Mouse (Mus musculus) urinary bladder, postnatal 4 days (tissue): ENCODE results near the gene Tgfb3.

Experiments used
- DNase-seq, 2 experiments: peaks; one replicate each; pipeline ENCODE4 v3.0.0; 2021 to 2022; ENCODE audit warnings: low spot score in 2 of 2

The Tgfb3 gene

DNA sequence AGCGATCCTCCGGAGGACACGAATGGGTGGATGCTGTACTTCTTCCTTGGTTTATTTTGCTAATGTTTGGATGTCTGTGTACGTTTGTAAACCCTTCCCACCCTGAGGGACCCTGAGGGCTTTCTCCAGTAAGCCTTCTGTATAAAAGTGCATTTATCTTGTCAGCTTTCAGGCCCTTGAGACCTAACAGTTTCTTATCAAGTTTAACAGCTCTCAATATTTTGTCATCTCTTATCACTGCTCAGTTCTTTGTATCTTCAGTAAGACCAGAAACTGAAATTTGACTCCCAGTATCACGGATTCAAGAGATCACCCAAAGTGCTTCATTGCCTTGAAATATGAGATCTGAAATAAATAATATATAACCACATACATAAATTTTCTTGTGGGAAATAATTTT, 47.9 kb downstream of the Tgfb3 start:
- DNase-seq: no peak

DNA sequence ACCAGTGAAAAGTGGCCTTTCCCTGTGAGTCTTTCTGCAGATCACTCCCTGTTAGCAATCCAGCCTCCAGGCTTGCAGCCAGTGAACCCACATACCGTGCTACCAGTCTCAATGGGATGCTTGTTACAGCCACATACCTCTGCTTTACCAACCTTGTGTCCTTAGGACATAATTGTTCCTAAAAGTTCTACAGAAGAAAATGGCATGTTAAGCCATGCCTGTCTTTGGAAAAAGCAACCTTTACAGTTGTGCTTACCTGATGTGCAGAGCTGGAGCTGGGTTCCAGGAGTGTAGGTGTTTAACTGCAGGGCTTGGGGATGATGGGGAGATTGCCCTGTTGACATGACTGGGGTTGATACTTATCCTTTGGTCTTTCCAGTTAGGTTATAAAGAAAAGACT, 51.1 kb downstream of the Tgfb3 start:
- DNase-seq: no peak

DNA sequence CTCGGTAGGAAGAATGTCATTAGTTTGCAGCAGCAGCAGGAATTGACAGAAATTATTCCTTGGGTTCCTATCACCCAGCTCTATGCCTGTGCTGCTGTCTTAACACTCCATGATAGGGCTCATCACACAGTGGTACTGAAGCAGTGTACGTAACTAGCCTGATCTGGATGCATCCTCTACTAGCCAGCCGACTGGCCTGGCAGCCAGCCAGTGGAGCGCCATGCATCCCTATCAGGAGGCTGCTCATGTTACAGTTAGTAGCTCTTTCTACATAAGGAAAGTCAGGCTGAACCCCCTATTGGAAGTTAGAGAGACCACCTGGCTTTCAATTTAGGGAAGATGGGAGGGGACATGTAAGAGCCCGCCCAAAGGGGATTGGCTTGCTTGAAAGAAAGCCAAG, 51.8 kb downstream of the Tgfb3 start:
- DNase-seq: no peak

GRCm38 (mm10) chr12:86025480-86025879, 53.4 kb downstream of the Tgfb3 start:
- no peak for DNase-seq

- DNase-seq: no peak
Observed at GRCm38 (mm10) chr12:86024426-86024825, 54.4 kb downstream of the Tgfb3 start.

DNA sequence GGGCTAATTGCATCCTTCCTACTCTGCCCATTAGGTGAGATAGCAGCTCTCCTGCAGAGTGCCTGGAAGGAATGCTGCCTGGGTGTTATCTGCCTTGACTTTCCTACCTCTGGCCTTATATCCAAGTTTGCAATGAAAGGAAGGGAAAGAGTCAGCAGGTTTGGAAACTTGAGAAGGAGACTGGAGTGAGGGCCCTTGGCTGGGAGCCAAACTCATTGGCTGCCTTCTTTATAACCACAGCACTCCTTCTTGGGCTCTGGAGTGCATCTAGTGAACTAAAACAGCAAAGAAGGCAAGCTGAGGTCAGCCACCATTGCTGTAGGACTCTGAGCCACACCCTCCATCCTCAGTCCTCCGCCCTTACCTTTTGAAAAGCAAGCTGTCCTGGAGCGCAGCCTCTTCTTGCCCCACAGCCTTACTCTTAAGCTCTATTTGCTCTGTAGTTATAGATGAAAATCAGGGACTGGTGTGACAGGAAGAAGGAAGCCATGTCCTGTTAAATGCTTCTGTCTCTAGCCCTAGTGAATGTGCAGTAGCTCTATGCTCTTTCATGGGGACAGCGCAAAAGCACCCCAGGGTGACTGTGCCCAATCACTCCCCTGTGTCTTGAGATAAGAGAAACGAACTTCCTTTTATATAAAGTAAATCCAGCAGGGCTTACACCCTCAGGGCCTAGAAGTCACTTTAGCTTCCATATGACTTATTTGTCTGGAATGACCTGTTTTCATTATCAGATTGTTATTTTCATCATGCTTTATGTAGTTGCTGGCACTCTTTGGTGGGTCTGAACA, 55.6 kb downstream of the Tgfb3 start:
- DNase-seq: no peak

GRCm38 (mm10) chr12:86022282-86022984, 56.4 kb downstream of the Tgfb3 start:
- no peak for DNase-seq

DNA sequence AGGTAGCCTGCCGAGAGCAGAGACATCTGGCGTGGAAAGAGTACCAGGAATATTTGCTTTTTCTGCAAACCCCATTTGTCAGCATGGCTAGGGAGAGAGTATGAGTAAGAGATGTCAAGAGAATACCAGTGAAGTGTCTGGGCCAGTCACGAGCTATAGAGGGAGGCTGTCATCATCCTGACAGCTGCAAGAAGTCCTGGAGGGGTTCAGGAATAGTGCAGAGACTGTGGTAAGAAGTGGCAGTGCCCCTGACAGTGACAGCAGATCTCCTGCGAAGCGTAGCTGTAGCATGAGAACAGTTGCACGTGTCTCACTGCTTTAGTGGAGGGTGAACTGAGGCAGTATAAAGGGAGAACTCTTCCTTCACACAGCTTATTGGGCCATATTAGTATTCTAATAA, 57.3 kb downstream of the Tgfb3 start:
- DNase-seq: no peak

- no peak for DNase-seq
Observed at GRCm38 (mm10) chr12:86017360-86017759, 61.5 kb downstream of the Tgfb3 start.

DNA sequence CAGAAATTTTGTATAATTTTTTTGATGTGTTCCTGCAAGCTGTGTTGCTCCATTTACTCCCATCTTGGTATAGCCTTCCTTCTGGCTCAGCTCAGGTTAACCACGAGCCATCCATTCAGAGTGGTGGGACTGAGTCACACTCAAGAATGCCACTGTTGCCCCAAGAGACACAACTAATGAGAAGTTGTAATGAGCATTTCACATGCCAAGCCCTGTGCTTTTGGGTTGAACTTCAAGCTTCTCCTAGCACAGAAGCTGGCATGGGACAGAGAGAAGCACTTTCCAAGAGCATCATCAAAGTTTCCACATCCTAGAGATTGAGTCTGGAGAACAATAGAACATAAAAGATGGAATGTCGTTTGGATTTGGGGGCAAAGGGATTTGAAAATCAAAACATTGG, 63.7 kb downstream of the Tgfb3 start:
- no peak for DNase-seq

DNA sequence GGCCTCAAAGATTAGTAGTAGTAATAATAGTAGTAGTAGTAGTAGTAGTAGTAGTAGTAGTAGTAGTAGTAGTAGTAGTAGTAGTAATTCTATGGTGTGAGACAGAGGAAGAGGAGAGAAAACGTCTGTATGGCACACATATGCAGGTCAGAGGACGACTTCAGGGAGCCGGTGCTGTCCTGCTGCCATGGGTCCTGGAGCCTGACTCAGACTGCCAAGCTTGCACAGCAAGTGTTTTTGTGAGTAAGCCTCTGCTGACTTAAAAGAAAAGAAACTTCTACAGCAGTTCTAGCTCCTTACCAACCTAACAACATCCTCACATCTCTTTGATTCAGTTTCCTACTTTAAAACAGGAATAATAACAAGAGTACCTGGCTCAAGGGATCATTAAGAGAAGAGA, 64.2 kb downstream of the Tgfb3 start:
- DNase-seq: no peak

DNA sequence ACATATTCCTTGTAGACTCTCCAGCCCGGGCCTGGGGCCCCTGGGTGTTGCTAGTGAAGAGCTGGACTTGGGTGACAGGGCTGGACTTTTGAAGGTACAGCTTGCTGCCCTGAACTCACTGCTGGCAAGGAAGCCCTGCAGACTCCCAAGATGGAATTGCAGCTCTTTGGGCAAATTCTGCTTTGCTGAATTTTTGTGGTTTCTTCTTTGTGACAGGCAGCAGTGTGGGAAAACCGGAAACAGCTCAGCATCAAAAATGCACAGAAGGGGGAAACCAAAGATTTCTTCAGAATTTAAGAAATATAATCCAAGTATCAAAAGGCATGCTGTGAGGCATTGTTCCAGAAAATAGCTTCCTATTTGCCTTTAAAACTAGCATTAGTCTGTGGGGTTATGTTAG, 64.7 kb downstream of the Tgfb3 start:
- DNase-seq: no peak

DNA sequence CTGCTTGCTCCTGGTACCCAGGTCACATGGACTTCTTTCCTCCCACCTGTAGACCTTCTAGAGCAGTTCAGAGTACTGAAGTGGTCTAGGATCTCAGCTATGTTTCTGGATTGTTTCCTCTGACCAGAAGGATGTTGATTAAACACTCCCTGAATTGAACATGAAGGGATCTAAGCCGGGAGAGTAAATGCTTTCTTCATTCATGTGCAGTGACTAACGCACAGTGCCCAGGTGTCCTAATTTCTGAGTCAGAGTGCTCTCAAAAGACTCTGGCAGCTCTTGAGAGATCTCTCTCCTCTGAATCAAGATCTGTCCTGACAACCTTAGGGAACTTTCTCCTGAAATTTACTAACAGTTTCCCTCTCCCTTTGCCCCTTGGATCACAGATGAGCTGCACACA, 66.6 kb downstream of the Tgfb3 start:
- no peak for DNase-seq

DNA sequence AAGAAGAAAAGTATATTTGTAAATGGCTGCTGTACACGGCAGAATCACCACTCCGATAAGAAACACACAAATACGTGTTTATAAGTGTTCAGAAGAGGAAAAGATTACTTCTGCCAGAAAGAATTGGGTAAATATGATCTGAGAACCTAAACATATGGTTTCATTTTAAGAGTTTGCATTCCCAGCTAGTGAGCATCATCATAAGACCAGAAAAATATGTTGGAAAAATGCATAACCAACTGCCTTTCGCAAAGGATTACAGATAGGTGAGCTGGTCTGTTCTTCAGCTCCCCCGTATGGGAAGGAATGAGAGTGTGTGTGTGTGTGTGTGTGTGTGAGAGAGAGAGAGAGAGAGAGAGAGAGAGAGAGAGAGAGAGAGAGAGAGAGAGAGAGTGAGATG, 68.2 kb downstream of the Tgfb3 start:
- no peak for DNase-seq

- DNase-seq: no peak
Observed at GRCm38 (mm10) chr12:86007377-86007776, 71.5 kb downstream of the Tgfb3 start.
